Comparison of ENCODE assay signal across 8 mouse cellular contexts in the genomic region with DNA sequence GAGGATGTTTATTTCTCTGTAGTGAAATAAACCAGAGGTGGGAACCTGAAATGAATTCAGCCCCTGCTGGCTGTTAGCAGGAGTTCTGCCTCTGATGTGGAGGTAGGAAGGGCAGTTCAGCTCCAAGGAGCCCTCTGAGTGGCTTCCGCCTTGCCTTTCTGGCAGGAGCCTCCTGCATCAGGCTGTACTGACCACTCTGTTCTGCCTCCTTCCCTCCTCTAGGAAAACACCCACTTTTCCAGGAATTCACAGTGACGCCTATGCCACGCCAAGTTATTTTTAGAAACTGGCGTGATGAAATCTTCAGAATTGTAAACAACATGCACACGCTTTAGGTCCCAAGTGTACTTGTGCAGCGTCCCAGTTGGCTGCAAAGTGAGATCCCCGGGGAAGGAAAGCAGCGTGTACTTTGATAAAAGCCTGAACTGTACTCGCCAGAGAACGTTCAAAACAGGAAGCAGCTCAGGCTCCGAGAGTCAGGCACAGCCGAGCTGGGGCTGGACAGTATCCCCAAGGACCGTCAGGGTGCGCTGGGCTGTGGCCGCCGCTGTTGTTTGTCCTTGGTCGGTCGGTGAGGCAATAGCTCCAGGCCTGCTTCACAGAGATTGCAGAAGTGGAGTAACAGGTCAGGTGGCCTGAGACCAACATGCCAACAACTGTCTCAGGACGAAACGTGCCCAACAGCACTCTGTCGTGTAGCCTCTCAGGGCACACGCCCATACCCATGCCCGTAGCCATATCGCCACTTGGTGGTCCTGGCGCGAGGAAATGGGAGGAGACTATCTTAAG. TPM values are rescaled to one million over a fixed set of nuclear protein-coding genes. Genes with fewer than 3 reads are reported as not detected.
DNase-seq lines count a peak whose midpoint lies in the region; ATAC-seq and TF ChIP-seq lines count a peak whose summit lies in the region.

No protein-coding gene starts in this region.

- H3K27ac ChIP-seq in thymus, adult 2 months (ENCODE audit: control insufficient read depth, insufficient read depth, low read length), result no peak overlapping the region; the same call in 1 of the 2 replicates
- peak overlapping the region; percentile 85 for H3K27ac ChIP-seq in intestine, embryonic 16.5 days (ENCODE audit: low read length)
- peak overlapping the region; percentile 99 for H3K27ac ChIP-seq in liver, postnatal 0 days (ENCODE audit: low read depth)
- H3K27ac ChIP-seq in neural tube, embryonic 11.5 days (ENCODE audit: low read depth, low read length), result no peak overlapping the region

- no peak for TF ChIP-seq POLR2A in thymus, adult 2 months (IDR thresholded peaks at IDR 0.05; ENCODE audit: control insufficient read depth, extremely low read depth, insufficient read depth, low read length, poor library complexity)

- H3K9ac ChIP-seq in intestine, embryonic 16.5 days (ENCODE audit: low read depth, low read length), result peak overlapping the region; percentile 64
- peak overlapping the region; percentile 65 for H3K9ac ChIP-seq in liver, postnatal 0 days (replicated peaks)
- peak overlapping the region; percentile 44 for H3K9ac ChIP-seq in neural tube, embryonic 11.5 days (ENCODE audit: low read length)

- H3K36me3 ChIP-seq in thymus, adult 2 months (ENCODE audit: control insufficient read depth, insufficient read depth, low read length), result no peaks in the 10 kb centered on the region
- no peaks in the 10 kb centered on the region for H3K36me3 ChIP-seq in intestine, embryonic 16.5 days (ENCODE audit: control insufficient read depth, insufficient read depth, low read length)
- H3K36me3 ChIP-seq in liver, postnatal 0 days (replicated peaks; ENCODE audit: insufficient read depth, low read length), result no peaks in the 10 kb centered on the region
- no peaks in the 10 kb centered on the region for H3K36me3 ChIP-seq in neural tube, embryonic 11.5 days (ENCODE audit: control insufficient read depth, insufficient read depth, low read length)

- no peak for DNase-seq in thymus, adult 2 months
- no peak for DNase-seq in thymus, postnatal 14 days
- peak; percentile 57 for DNase-seq in embryo, embryonic 10 days (ENCODE audit: low spot score)
- DNase-seq in liver, postnatal 0 days, result peak; percentile 87
- DNase-seq in neural tube, embryonic 11.5 days (ENCODE audit: low spot score), result peak; percentile 29
- DNase-seq in thymus, postnatal 4 days, result peak; percentile 24

- peak; percentile 97 for TF ChIP-seq EP300 in liver, postnatal 0 days (IDR thresholded peaks at IDR 0.05; ENCODE audit: low read depth)

- H3K4me2 ChIP-seq in intestine, embryonic 16.5 days (ENCODE audit: low read depth, low read length), result peak overlapping the region; percentile 69
- peak overlapping the region; percentile 73 for H3K4me2 ChIP-seq in liver, postnatal 0 days (ENCODE audit: low read depth, low read length)
- H3K4me2 ChIP-seq in neural tube, embryonic 11.5 days (ENCODE audit: low read depth), result peak overlapping the region; percentile 58

- no peak for TF ChIP-seq CTCF in thymus, adult 2 months (IDR thresholded peaks at IDR 0.05; ENCODE audit: borderline replicate concordance, control insufficient read depth, extremely low read depth, insufficient read depth, low read length, poor library complexity)
- TF ChIP-seq CTCF in liver, postnatal 0 days (IDR thresholded peaks at IDR 0.05; ENCODE audit: low read depth), result peak; percentile 40

- H3K4me1 ChIP-seq in thymus, adult 2 months (replicated peaks; ENCODE audit: control insufficient read depth, insufficient read depth, low read length), result peaks cover 4% of the 10 kb centered on the region; the same call in 1 of the 2 replicates
- peaks cover 7% of the 10 kb centered on the region for H3K4me1 ChIP-seq in intestine, embryonic 16.5 days (ENCODE audit: control insufficient read depth, insufficient read depth, low read length)
- H3K4me1 ChIP-seq in liver, postnatal 0 days (ENCODE audit: insufficient read depth), result peaks cover 12% of the 10 kb centered on the region
- peaks cover 7% of the 10 kb centered on the region; the same call in 1 of the 2 replicates for H3K4me1 ChIP-seq in neural tube, embryonic 11.5 days (ENCODE audit: control insufficient read depth, insufficient read depth, low read length)

- no peaks in the 10 kb centered on the region for H3K9me3 ChIP-seq in intestine, embryonic 16.5 days (ENCODE audit: control insufficient read depth, low read length)
- H3K9me3 ChIP-seq in liver, postnatal 0 days (ENCODE audit: low read length), result no peaks in the 10 kb centered on the region
- no peaks in the 10 kb centered on the region for H3K9me3 ChIP-seq in neural tube, embryonic 11.5 days (ENCODE audit: control insufficient read depth, low read length)

- ATAC-seq in granulocyte monocyte progenitor cell, adult 5-6 weeks (replicated peaks; ENCODE audit: poor library complexity, severe bottlenecking), result peak; percentile 91
- ATAC-seq in intestine, embryonic 16.5 days, result peak; percentile 90
- peak; percentile 90 for ATAC-seq in liver, postnatal 0 days
- ATAC-seq in neural tube, embryonic 11.5 days (ENCODE audit: insufficient read depth, low FRiP score, low TSS enrichment), result no peak

- H3K4me3 ChIP-seq in thymus, adult 2 months (ENCODE audit: control insufficient read depth, insufficient read depth, low read length), result peak overlapping the region; percentile 43
- peak overlapping the region; percentile 43 for H3K4me3 ChIP-seq in intestine, embryonic 16.5 days (ENCODE audit: low read length)
- peak overlapping the region; percentile 38 for H3K4me3 ChIP-seq in liver, postnatal 0 days (ENCODE audit: low read depth, low read length)
- peak overlapping the region; percentile 10; the same call in 1 of the 2 replicates for H3K4me3 ChIP-seq in neural tube, embryonic 11.5 days (ENCODE audit: low read depth, low read length)

- H3K27me3 ChIP-seq in thymus, adult 2 months (ENCODE audit: control insufficient read depth, insufficient read depth, low read length), result no peaks in the 10 kb centered on the region
- H3K27me3 ChIP-seq in intestine, embryonic 16.5 days (replicated peaks; ENCODE audit: control insufficient read depth, insufficient read depth, low read length), result no peaks in the 10 kb centered on the region
- H3K27me3 ChIP-seq in liver, postnatal 0 days (ENCODE audit: insufficient read depth, low read length), result no peaks in the 10 kb centered on the region
- H3K27me3 ChIP-seq in neural tube, embryonic 11.5 days (ENCODE audit: control insufficient read depth, insufficient read depth, low read length), result no peaks in the 10 kb centered on the region

- 3% methylated on average over 26 of the region's 26 CpGs for WGBS in thymus, adult 2 months
- WGBS in intestine, embryonic 16.5 days, result under 1% methylated on average over 26 of the region's 26 CpGs
- WGBS in liver, postnatal 0 days (ENCODE audit: insufficient replicate concordance), result under 1% methylated on average over 26 of the region's 26 CpGs
- WGBS in neural tube, embryonic 11.5 days, result 4% methylated on average over 26 of the region's 26 CpGs

RNA-seq across cellular contexts. Expression of a gene that starts 10.0 kb away (rescaled TPM):
- 11.6 and 13.7 TPM in 2 replicates for polyA plus RNA-seq in thymus, adult 2 months (2012; rRNA removed)
- total RNA-seq in granulocyte monocyte progenitor cell, adult 5-6 weeks (2014; fragmentation: Nextera tagmentation), result 23.0 and 24.0 TPM in 2 replicates
- total RNA-seq in granulocyte monocyte progenitor cell, adult 5-6 weeks (2017), result 17.9 and 22.9 TPM in 2 replicates
- 192 and 195 TPM in 2 replicates for polyA plus RNA-seq in intestine, embryonic 16.5 days (2015; fragmentation: Nextera tagmentation; extraction: Ambion mirVana)
- 171 and 190 TPM in 2 replicates for polyA plus RNA-seq in liver, postnatal 0 days (2015; fragmentation: Nextera tagmentation; extraction: Ambion mirVana)
- polyA plus RNA-seq in neural tube, embryonic 11.5 days (2014; fragmentation: Nextera tagmentation; extraction: Ambion mirVana), result 87.2 and 89.2 TPM in 2 replicates

RNA-seq across cellular contexts. Expression of a gene that starts 21.2 kb away (rescaled TPM):
- 0.04 and 0.09 TPM in 2 replicates for polyA plus RNA-seq in thymus, adult 2 months (2012; rRNA removed)
- total RNA-seq in granulocyte monocyte progenitor cell, adult 5-6 weeks (2014; fragmentation: Nextera tagmentation), result not detected in 2 replicates
- total RNA-seq in granulocyte monocyte progenitor cell, adult 5-6 weeks (2017), result not detected in 2 replicates
- 0.10 and 0.15 TPM in 2 replicates for polyA plus RNA-seq in intestine, embryonic 16.5 days (2015; fragmentation: Nextera tagmentation; extraction: Ambion mirVana)
- not detected in 2 replicates for polyA plus RNA-seq in liver, postnatal 0 days (2015; fragmentation: Nextera tagmentation; extraction: Ambion mirVana)
- 2.7 and 3.5 TPM in 2 replicates for polyA plus RNA-seq in neural tube, embryonic 11.5 days (2014; fragmentation: Nextera tagmentation; extraction: Ambion mirVana)

Comparison
In these comparisons a context has a peak if more than half of its experiments do, and no peak if none do; other contexts are left out.
1. DNase-seq: peak in embryo, embryonic 10 days (single experiment), liver, postnatal 0 days (single experiment), neural tube, embryonic 11.5 days (single experiment) and thymus, postnatal 4 days (single experiment); none in thymus, adult 2 months (single experiment) and thymus, postnatal 14 days (single experiment).
2. H3K27ac ChIP-seq: peak in intestine, embryonic 16.5 days (single experiment) and liver, postnatal 0 days (single experiment); none in thymus, adult 2 months (single experiment) and neural tube, embryonic 11.5 days (single experiment).
3. Peak in every context shown above with its lines, with median percentiles within 50 percentile points of each other: H3K4me3 ChIP-seq, H3K4me2 ChIP-seq and H3K9ac ChIP-seq.